Mouse (Mus musculus): ENCODE data around the gene Ltc4s. TPM values are rescaled to one million over a fixed set of nuclear protein-coding genes. Genes with fewer than 3 reads are reported as not detected.
A peak's percentile ranks its signal among the peaks of the same experiment; 100 is the strongest.

Ltc4s gene
- 2.5 and 2.8 TPM in 2 replicates for polyA plus RNA-seq (2015; fragmentation: Nextera tagmentation; extraction: Ambion mirVana)

GRCm38 (mm10) chr11:50238324-50238723 lies at the start of gene Ltc4s:
Ltc4s (minus strand) TSS chr11:50238616.
- Histone ChIP-seq H3K4me1 (ENCODE audit: insufficient read depth, low read length) (peaks cover 14% of the 10 kb centered on the region; the same call in 1 of the 2 replicates), H3K27ac (ENCODE audit: low read length) (no peak within 1 kb of the TSS), H3K27me3 (ENCODE audit: insufficient read depth, low read length) (peaks cover 14% of the 10 kb centered on the region; the same call in 1 of the 2 replicates), H3K36me3 (ENCODE audit: insufficient read depth, low read length) (peaks cover 18% of the 10 kb centered on the region), H3K4me2 (replicated peaks; ENCODE audit: low read depth, low read length) (peak within 1 kb of the TSS; percentile 96), H3K4me3 (ENCODE audit: low read length) (peak within 1 kb of the TSS; percentile 65), H3K9ac (replicated peaks; ENCODE audit: low read length) (peak within 1 kb of the TSS; percentile 71; the same call in 1 of the 2 replicates), H3K9me3 (ENCODE audit: low read length) (no peaks in the 10 kb centered on the region)
- 50% methylated on average over 10 of the region's 10 CpGs for WGBS
- no peak for ATAC-seq (ENCODE audit: low FRiP score, low TSS enrichment)

- no peak overlapping the region for H3K4me3 ChIP-seq (ENCODE audit: low read length)
- no peaks in the 10 kb centered on the region for H3K9me3 ChIP-seq (ENCODE audit: low read length)
- ATAC-seq (ENCODE audit: low FRiP score, low TSS enrichment), result no peak
- H3K36me3 ChIP-seq (ENCODE audit: insufficient read depth, low read length), result peaks cover 12% of the 10 kb centered on the region; the same call in 1 of the 2 replicates
- H3K4me1 ChIP-seq (ENCODE audit: insufficient read depth, low read length), result peaks cover 13% of the 10 kb centered on the region
- no peak overlapping the region for H3K27ac ChIP-seq (ENCODE audit: low read length)
- 87% methylated on average over 1 of the region's 1 CpGs for WGBS
- H3K4me2 ChIP-seq (replicated peaks; ENCODE audit: low read depth, low read length), result no peak overlapping the region
- H3K27me3 ChIP-seq (ENCODE audit: insufficient read depth, low read length), result no peaks in the 10 kb centered on the region
- H3K9ac ChIP-seq (replicated peaks; ENCODE audit: low read length), result no peak overlapping the region
These were observed 48.0 kb upstream of the Ltc4s start for GRCm38 (mm10) chr11:50286428-50286827.

- no peak overlapping the region for H3K27ac ChIP-seq (ENCODE audit: low read length)
- no peak for ATAC-seq (ENCODE audit: low FRiP score, low TSS enrichment)
- H3K27me3 ChIP-seq (ENCODE audit: insufficient read depth, low read length), result no peaks in the 10 kb centered on the region
- no peaks in the 10 kb centered on the region for H3K9me3 ChIP-seq (ENCODE audit: low read length)
- no peak overlapping the region for H3K9ac ChIP-seq (replicated peaks; ENCODE audit: low read length)
- H3K4me2 ChIP-seq (replicated peaks; ENCODE audit: low read depth, low read length), result no peak overlapping the region
- H3K4me1 ChIP-seq (ENCODE audit: insufficient read depth, low read length), result peaks cover 13% of the 10 kb centered on the region
- 94% methylated on average over 7 of the region's 7 CpGs for WGBS
- H3K4me3 ChIP-seq (ENCODE audit: low read length), result no peak overlapping the region
- peaks cover 15% of the 10 kb centered on the region; the same call in 1 of the 2 replicates for H3K36me3 ChIP-seq (ENCODE audit: insufficient read depth, low read length)
These were observed 47.3 kb upstream of the Ltc4s start for GRCm38 (mm10) chr11:50285696-50286095.

- Histone ChIP-seq H3K4me3 (ENCODE audit: low read length) (no peak overlapping the region), H3K4me1 (ENCODE audit: insufficient read depth, low read length) (peaks cover 10% of the 10 kb centered on the region)
- WGBS, result 93% methylated on average over 5 of the region's 5 CpGs
These were observed 46.8 kb upstream of the Ltc4s start for GRCm38 (mm10) chr11:50285263-50285662.

GRCm38 (mm10) chr11:50280053-50280452 lies 41.6 kb upstream of the Ltc4s start:
- Histone ChIP-seq H3K4me1 (ENCODE audit: insufficient read depth, low read length) (peaks cover 4% of the 10 kb centered on the region; the same call in 1 of the 2 replicates), H3K4me2 (replicated peaks; ENCODE audit: low read depth, low read length) (no peak overlapping the region), H3K36me3 (ENCODE audit: insufficient read depth, low read length) (peaks cover 8% of the 10 kb centered on the region), H3K27ac (ENCODE audit: low read length) (no peak overlapping the region), H3K9ac (replicated peaks; ENCODE audit: low read length) (no peak overlapping the region), H3K4me3 (ENCODE audit: low read length) (no peak overlapping the region), H3K9me3 (ENCODE audit: low read length) (no peaks in the 10 kb centered on the region), H3K27me3 (ENCODE audit: insufficient read depth, low read length) (no peaks in the 10 kb centered on the region)
- no peak for ATAC-seq (ENCODE audit: low FRiP score, low TSS enrichment)
- WGBS, result 79% methylated on average over 1 of the region's 1 CpGs

More at GRCm38 (mm10) chr11:50285263-50285662, 46.8 kb upstream of the Ltc4s start:
- no peaks in the 10 kb centered on the region for H3K9me3 ChIP-seq (ENCODE audit: low read length)
- H3K36me3 ChIP-seq (ENCODE audit: insufficient read depth, low read length), result peaks cover 17% of the 10 kb centered on the region; the same call in 1 of the 2 replicates
- no peak overlapping the region for H3K9ac ChIP-seq (replicated peaks; ENCODE audit: low read length)
- no peak overlapping the region for H3K4me2 ChIP-seq (replicated peaks; ENCODE audit: low read depth, low read length)
- no peak overlapping the region for H3K27ac ChIP-seq (ENCODE audit: low read length)
- ATAC-seq (ENCODE audit: low FRiP score, low TSS enrichment), result no peak
- H3K27me3 ChIP-seq (ENCODE audit: insufficient read depth, low read length), result no peaks in the 10 kb centered on the region

GRCm38 (mm10) chr11:50279005-50279404 lies 40.6 kb upstream of the Ltc4s start:
- no peak for ATAC-seq (ENCODE audit: low FRiP score, low TSS enrichment)
- H3K36me3 ChIP-seq (ENCODE audit: insufficient read depth, low read length), result peaks cover 8% of the 10 kb centered on the region
- H3K4me1 ChIP-seq (ENCODE audit: insufficient read depth, low read length), result peaks cover 4% of the 10 kb centered on the region; the same call in 1 of the 2 replicates
- no peak overlapping the region for H3K9ac ChIP-seq (replicated peaks; ENCODE audit: low read length)
- H3K27me3 ChIP-seq (ENCODE audit: insufficient read depth, low read length), result no peaks in the 10 kb centered on the region
- H3K27ac ChIP-seq (ENCODE audit: low read length), result no peak overlapping the region
- 80% methylated on average over 4 of the region's 4 CpGs for WGBS
- H3K9me3 ChIP-seq (ENCODE audit: low read length), result no peaks in the 10 kb centered on the region
- no peak overlapping the region for H3K4me2 ChIP-seq (replicated peaks; ENCODE audit: low read depth, low read length)
- no peak overlapping the region for H3K4me3 ChIP-seq (ENCODE audit: low read length)

GRCm38 (mm10) chr11:50277706-50278105 lies 39.3 kb upstream of the Ltc4s start:
- 93% methylated on average over 6 of the region's 6 CpGs for WGBS
- Histone ChIP-seq H3K4me1 (ENCODE audit: insufficient read depth, low read length) (peaks cover 4% of the 10 kb centered on the region; the same call in 1 of the 2 replicates), H3K27ac (ENCODE audit: low read length) (no peak overlapping the region), H3K4me3 (ENCODE audit: low read length) (no peak overlapping the region), H3K27me3 (ENCODE audit: insufficient read depth, low read length) (no peaks in the 10 kb centered on the region), H3K9ac (replicated peaks; ENCODE audit: low read length) (no peak overlapping the region), H3K4me2 (replicated peaks; ENCODE audit: low read depth, low read length) (no peak overlapping the region), H3K36me3 (ENCODE audit: insufficient read depth, low read length) (peaks cover 8% of the 10 kb centered on the region), H3K9me3 (ENCODE audit: low read length) (no peaks in the 10 kb centered on the region)
- ATAC-seq (ENCODE audit: low FRiP score, low TSS enrichment), result no peak

GRCm38 (mm10) chr11:50277025-50277424 lies 38.6 kb upstream of the Ltc4s start:
- H3K9me3 ChIP-seq (ENCODE audit: low read length), result no peaks in the 10 kb centered on the region
- H3K27me3 ChIP-seq (ENCODE audit: insufficient read depth, low read length), result no peaks in the 10 kb centered on the region
- peaks cover 4% of the 10 kb centered on the region; the same call in 1 of the 2 replicates for H3K4me1 ChIP-seq (ENCODE audit: insufficient read depth, low read length)
- no peak overlapping the region for H3K4me3 ChIP-seq (ENCODE audit: low read length)
- H3K4me2 ChIP-seq (replicated peaks; ENCODE audit: low read depth, low read length), result no peak overlapping the region
- no peak overlapping the region for H3K9ac ChIP-seq (replicated peaks; ENCODE audit: low read length)
- H3K27ac ChIP-seq (ENCODE audit: low read length), result no peak overlapping the region
- no peak for ATAC-seq (ENCODE audit: low FRiP score, low TSS enrichment)
- H3K36me3 ChIP-seq (ENCODE audit: insufficient read depth, low read length), result peaks cover 8% of the 10 kb centered on the region

GRCm38 (mm10) chr11:50275568-50276151 lies 37.2 kb upstream of the Ltc4s start:
- Histone ChIP-seq H3K27me3 (ENCODE audit: insufficient read depth, low read length) (no peaks in the 10 kb centered on the region), H3K9me3 (ENCODE audit: low read length) (no peaks in the 10 kb centered on the region), H3K4me3 (ENCODE audit: low read length) (no peak overlapping the region), H3K27ac (ENCODE audit: low read length) (no peak overlapping the region), H3K4me2 (replicated peaks; ENCODE audit: low read depth, low read length) (no peak overlapping the region), H3K36me3 (ENCODE audit: insufficient read depth, low read length) (peaks cover 5% of the 10 kb centered on the region), H3K4me1 (ENCODE audit: insufficient read depth, low read length) (peaks cover 4% of the 10 kb centered on the region; the same call in 1 of the 2 replicates), H3K9ac (replicated peaks; ENCODE audit: low read length) (no peak overlapping the region)
- WGBS, result 77% methylated on average over 5 of the region's 5 CpGs
- ATAC-seq (ENCODE audit: low FRiP score, low TSS enrichment), result no peak

- Histone ChIP-seq H3K4me1 (ENCODE audit: insufficient read depth, low read length) (peaks cover 4% of the 10 kb centered on the region; the same call in 1 of the 2 replicates), H3K4me3 (ENCODE audit: low read length) (no peak overlapping the region), H3K4me2 (replicated peaks; ENCODE audit: low read depth, low read length) (no peak overlapping the region), H3K9me3 (ENCODE audit: low read length) (no peaks in the 10 kb centered on the region), H3K27ac (ENCODE audit: low read length) (no peak overlapping the region), H3K36me3 (ENCODE audit: insufficient read depth, low read length) (peaks cover 3% of the 10 kb centered on the region; the same call in 1 of the 2 replicates), H3K27me3 (ENCODE audit: insufficient read depth, low read length) (no peaks in the 10 kb centered on the region), H3K9ac (replicated peaks; ENCODE audit: low read length) (no peak overlapping the region)
- ATAC-seq (ENCODE audit: low FRiP score, low TSS enrichment), result no peak
- 85% methylated on average over 2 of the region's 2 CpGs for WGBS
These were observed 36.7 kb upstream of the Ltc4s start for GRCm38 (mm10) chr11:50275077-50275476.
